Mouse (Mus musculus) kidney, postnatal 4 days (tissue): ENCODE results near the gene 4933402J07Rik.
A peak's percentile ranks its signal among the peaks of the same experiment; 100 is the strongest.

ENCODE experiments used
- DNase-seq, 2 experiments: peaks; one replicate each; pipeline ENCODE4 v3.0.0; 2021; ENCODE audit warnings: mixed read lengths in 2 of 2

Gene 4933402J07Rik

DNA sequence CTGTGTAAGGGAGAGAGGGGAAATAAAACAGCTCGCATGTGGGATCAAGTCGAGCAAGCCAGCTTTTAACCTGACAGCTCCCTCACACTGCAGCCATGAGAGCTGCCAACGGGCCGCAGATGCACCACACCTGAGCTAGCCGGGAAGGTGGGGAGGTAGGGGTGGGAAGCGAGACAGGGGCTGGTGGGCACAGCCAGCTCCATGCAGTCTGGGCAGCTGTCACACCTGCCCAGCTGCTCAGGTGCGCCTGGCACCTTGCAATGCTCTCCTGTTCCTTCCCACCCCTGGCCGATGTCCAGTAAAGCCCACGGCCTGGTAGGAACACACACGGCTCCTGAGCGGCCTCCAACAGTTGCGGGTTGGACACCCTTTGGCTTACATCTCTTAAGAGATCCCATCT, 57.5 kb downstream of the 4933402J07Rik start:
- DNase-seq = no peak

DNA sequence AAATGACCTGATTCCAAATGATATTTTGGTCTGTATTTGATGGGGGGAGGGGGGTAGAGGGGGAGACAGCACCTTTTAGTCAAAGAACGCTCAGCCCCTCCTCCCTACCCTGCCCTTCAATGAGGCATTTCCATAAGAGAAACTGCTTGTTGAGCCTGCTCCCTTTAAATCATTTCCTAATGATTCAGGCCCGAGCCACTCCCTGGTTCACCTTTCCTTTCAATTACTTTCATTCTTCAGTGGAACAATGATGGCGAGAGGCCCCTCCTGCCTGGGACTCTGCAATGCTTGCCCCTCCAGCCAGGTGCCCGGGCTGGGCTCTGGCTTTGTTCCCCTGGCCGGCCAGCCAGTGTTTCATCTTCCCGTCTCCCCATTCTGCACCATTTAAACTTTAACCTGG, 66.0 kb downstream of the 4933402J07Rik start:
- DNase-seq = peak in 1 of 2 experiments; percentile 28

DNA sequence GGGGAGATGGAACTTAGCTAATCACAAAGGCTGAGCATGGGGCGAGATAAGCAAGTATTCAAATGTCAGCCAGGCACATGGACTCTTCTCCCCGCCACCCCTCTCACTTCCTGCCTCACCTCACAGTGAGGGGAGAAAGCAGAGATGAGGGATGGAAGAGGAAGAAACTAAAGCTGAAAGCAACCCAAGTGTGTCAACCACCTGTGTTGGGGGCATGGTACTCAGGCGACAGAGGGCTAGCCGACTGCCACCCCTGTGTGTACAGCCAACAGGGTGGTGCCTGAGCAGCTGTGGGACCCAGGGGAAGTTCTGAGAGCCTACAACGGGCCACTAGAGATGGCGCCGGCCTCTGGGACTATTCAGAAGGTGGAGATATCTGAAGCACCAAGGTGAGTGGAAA, 68.1 kb downstream of the 4933402J07Rik start:
- no peak for DNase-seq

DNA sequence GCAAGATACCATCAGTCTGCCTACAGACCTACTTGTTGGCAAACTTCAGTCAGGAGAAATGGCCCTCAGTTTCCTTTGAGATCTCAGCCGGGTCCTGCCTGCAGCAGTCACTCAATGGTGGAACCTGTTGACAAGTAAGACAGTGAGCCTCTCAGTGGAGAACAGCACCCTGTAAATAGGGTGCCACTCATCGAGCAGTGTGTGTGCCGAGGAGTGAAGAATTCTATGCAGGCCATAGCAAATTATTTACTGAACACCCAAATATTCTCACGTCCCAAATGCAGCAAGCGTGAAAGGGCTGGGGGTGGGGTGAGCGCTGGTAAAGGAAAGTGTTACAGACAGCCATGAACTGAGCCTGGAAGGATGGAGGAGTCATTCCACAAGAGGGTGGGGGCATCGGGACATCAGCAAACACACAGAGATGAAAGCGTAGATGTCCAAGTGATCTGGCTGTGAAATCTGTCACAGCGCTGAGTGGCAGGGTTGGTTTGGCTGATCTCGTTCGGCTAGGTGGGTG, 72.6 kb downstream of the 4933402J07Rik start:
- DNase-seq = peak; percentile 61 to 75
